Mouse (Mus musculus) liver, embryonic 14.5 days (tissue): ENCODE data around the gene Nid2.

Experiments used
- CTCF ChIP-seq: IDR thresholded peaks from 2 replicates; pipeline ENCODE4 v1.5.1; 2016; ENCODE audit warnings: antibody characterized with exemption, low read depth, control low read depth
- EP300 ChIP-seq: IDR thresholded peaks from 2 replicates; pipeline ENCODE4 v1.6.1; 2016; ENCODE audit warnings: antibody characterized with exemption, low read depth

DNA sequence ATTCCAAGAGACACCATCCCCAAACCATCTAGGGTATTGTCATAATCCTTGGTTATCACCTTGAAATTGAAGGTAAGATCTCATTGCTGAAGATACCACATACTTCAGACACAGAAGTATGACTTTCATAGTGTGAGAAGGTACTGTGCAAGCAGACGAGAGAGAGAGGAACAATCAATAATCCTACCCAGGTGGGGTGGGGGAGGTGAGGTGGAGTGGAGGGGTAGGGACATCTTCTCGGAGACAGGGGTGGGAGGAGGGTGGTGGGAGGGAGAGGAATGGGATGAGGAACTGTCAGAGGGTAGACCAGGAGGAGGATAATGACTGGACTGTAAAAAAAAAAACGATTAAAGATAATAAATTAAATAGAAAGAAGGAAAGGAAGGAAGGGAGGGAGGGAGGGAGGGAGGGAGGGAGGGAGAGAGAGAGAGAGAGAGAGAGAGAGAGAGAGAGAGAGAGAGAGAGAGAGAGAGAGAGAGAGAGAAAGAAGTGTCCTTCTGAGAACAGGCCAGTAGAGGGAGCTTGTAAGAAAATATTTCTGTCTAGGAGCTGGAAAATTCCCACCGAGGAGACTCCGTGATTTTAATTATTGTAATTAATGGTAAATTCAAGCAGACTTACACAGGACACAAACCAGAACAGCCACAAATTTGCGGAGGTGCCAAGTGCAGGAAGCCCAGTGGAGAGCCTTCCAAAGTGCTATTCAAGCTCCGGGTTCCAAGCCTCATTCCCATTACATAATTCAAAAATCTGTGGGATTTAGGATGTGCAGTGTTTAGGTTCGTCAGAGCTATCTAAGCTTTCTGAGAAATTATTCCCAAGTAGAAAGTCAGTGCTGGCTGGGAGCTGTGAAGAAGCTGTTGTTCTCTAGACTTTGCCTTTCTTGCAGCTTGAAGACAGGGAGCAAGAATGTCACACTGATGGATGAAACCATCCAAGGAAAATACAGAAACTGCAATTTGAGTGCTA is 108.0 kb downstream of the Nid2 start:
- TF ChIP-seq CTCF: no peak
- TF ChIP-seq EP300: no peak
